Mouse (Mus musculus): ENCODE results near the gene Actg1.
A peak's percentile ranks its signal among the peaks of the same experiment; 100 is the strongest.

Actg1 gene

GRCm38 (mm10) chr11:120345067-120345681, 3.2 kb downstream of the Actg1 start:
- DNase-seq (ENCODE audit: low spot score) = no peak

GRCm38 (mm10) chr11:120344310-120344920, 3.9 kb downstream of the Actg1 start:
- DNase-seq (ENCODE audit: low spot score) = no peak

GRCm38 (mm10) chr11:120343519-120344309, 4.6 kb downstream of the Actg1 start:
- DNase-seq (ENCODE audit: low spot score) = no peak

GRCm38 (mm10) chr11:120342656-120343160, 5.6 kb downstream of the Actg1 start:
- no peak for DNase-seq (ENCODE audit: low spot score)

- no peak for DNase-seq (ENCODE audit: low spot score)
Observed at GRCm38 (mm10) chr11:120341661-120342060, 6.7 kb downstream of the Actg1 start.

GRCm38 (mm10) chr11:120339978-120340513, 8.3 kb downstream of the Actg1 start:
- DNase-seq (ENCODE audit: low spot score) = no peak

GRCm38 (mm10) chr11:120338786-120339185, 9.6 kb downstream of the Actg1 start:
- DNase-seq (ENCODE audit: low spot score) = no peak

- DNase-seq (ENCODE audit: low spot score) = no peak
Observed at GRCm38 (mm10) chr11:120337447-120337846, 10.9 kb downstream of the Actg1 start.

GRCm38 (mm10) chr11:120335431-120336021, 12.8 kb downstream of the Actg1 start:
- DNase-seq (ENCODE audit: low spot score) = no peak

- DNase-seq (ENCODE audit: low spot score) = no peak
Observed at GRCm38 (mm10) chr11:120320156-120320555, 28.2 kb downstream of the Actg1 start.

- DNase-seq (ENCODE audit: low spot score) = no peak
Observed at GRCm38 (mm10) chr11:120319310-120319709, 29.0 kb downstream of the Actg1 start.

GRCm38 (mm10) chr11:120317456-120317855, 30.9 kb downstream of the Actg1 start:
- peak; percentile 2 for DNase-seq (ENCODE audit: low spot score)

- DNase-seq (ENCODE audit: low spot score) = peak; percentile 48
Observed at GRCm38 (mm10) chr11:120316690-120317254, 31.6 kb downstream of the Actg1 start.

- DNase-seq (ENCODE audit: low spot score) = peak; percentile 91
Observed at GRCm38 (mm10) chr11:120315832-120316689, 32.3 kb downstream of the Actg1 start.

GRCm38 (mm10) chr11:120315416-120315761, 33.0 kb downstream of the Actg1 start:
- peak; percentile 14 for DNase-seq (ENCODE audit: low spot score)

- DNase-seq (ENCODE audit: low spot score) = no peak
Observed at GRCm38 (mm10) chr11:120314721-120315415, 33.5 kb downstream of the Actg1 start.

- DNase-seq (ENCODE audit: low spot score) = peak; percentile 2
Observed at GRCm38 (mm10) chr11:120313906-120314685, 34.2 kb downstream of the Actg1 start.

GRCm38 (mm10) chr11:120312069-120312468, 36.3 kb downstream of the Actg1 start:
- no peak for DNase-seq (ENCODE audit: low spot score)

- peak; percentile 9 for DNase-seq (ENCODE audit: low spot score)
Observed at GRCm38 (mm10) chr11:120311561-120311960, 36.8 kb downstream of the Actg1 start.

All from urinary bladder, postnatal 14 days (tissue).